Mouse (Mus musculus) liver, embryonic 11.5 days (tissue): ENCODE measurements around the gene Gm42421. TPM values are rescaled to one million over a fixed set of nuclear protein-coding genes. Genes with fewer than 3 reads are reported as not detected.

Experiments
- ATAC-seq: fragments of 200-750 bp; cut with Nextera tagmentation; replicated peaks from 2 replicates; pipeline ENCODE4 v1.8.0; 2017; ENCODE audit warnings: moderate number of reproducible peaks, mild to moderate bottlenecking, moderate TSS enrichment, moderate library complexity; ENCODE audit not compliant: low FRiP score
- DNase-seq: peaks from one replicate; pipeline ENCODE4 v3.0.0-alpha.2; 2017; ENCODE audit warnings: low spot score
- H3K27ac ChIP-seq: fragments of 300-500 bp; sonication (generic); 2 replicates; pipeline ENCODE4 v1.5.1; 2014; ENCODE audit warnings: mild to moderate bottlenecking, low read depth, low read length, control low read depth
- H3K27me3 ChIP-seq: fragments of 300-500 bp; sonication (generic); replicated peaks from 2 replicates; pipeline ENCODE4 v1.6.1; 2014; ENCODE audit warnings: low read length, mixed read lengths; ENCODE audit not compliant: control insufficient read depth, insufficient read depth
- H3K36me3 ChIP-seq: fragments of 300-500 bp; sonication (generic); 2 replicates; pipeline ENCODE4 v1.6.1; 2014; ENCODE audit warnings: mild to moderate bottlenecking, low read length, moderate library complexity, mixed read lengths; ENCODE audit not compliant: control insufficient read depth, insufficient read depth
- H3K4me1 ChIP-seq: fragments of 300-500 bp; sonication (generic); replicated peaks from 2 replicates; pipeline ENCODE4 v1.6.1; 2014; ENCODE audit warnings: low read length, mixed read lengths; ENCODE audit not compliant: control insufficient read depth, insufficient read depth
- H3K4me2 ChIP-seq: fragments of 300-500 bp; sonication (generic); 2 replicates; pipeline ENCODE4 v1.6.1; 2014; ENCODE audit warnings: mild to moderate bottlenecking, control low read depth, moderate library complexity
- H3K4me3 ChIP-seq: fragments of 300-500 bp; sonication (generic); 2 replicates; pipeline ENCODE4 v1.5.1; 2014; ENCODE audit warnings: low read depth, low read length, control low read depth
- H3K9ac ChIP-seq: fragments of 300-500 bp; sonication (generic); 2 replicates; pipeline ENCODE4 v1.6.1; 2014; ENCODE audit warnings: low read depth, low read length, control low read depth
- H3K9me3 ChIP-seq: fragments of 300-500 bp; sonication (generic); 2 replicates; pipeline ENCODE4 v1.6.1; 2016; ENCODE audit warnings: low read length, inconsistent platforms, mixed read lengths; ENCODE audit not compliant: control insufficient read depth
- WGBS: fragments of 180-500 bp; shearing (Covaris S2); extraction: QIAGEN DNeasy Blood & Tissue Kit; methylation state at CpG from one replicate; pipeline ENCODE4 v1.1.7; 2014; 5-methylcytosine and 5-hydroxymethylcytosine counted together
- polyA plus RNA-seq: library from polyadenylated mRNA; unstranded; fragments of >200 nt; fragmentation: Nextera tagmentation; extraction: Ambion mirVana; gene quantifications from 2 replicates; pipeline ENCODE4 v1.2.1, GENCODE M21; 2014

The Gm42421 gene
- polyA plus RNA-seq, 1 experiment from 2014 or later: 0.41 TPM

DNA sequence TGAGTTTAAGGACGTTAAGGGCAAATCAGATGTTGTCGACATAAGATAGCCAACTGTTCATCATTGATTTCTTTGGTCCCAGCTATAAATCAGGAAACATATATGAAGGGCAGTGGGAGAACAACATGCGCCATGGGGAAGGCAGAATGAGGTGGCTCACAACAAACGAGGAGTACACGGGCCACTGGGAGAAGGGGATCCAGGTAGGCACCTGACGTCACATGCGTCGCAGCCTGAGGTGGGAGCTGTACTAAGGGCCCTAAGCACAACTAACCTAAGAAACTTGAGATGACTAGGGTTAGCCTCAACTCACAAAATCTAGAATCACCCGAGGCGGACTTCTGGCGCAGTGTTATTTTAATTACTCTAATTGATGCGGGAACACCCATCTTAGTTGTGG is 20.4 kb downstream of the Gm42421 start:
- H3K4me1 ChIP-seq: no peaks in the 10 kb centered on the region
- no peak overlapping the region for H3K27ac ChIP-seq
- 86% methylated on average over 12 of the region's 12 CpGs for WGBS
- no peaks in the 10 kb centered on the region for H3K9me3 ChIP-seq
- H3K4me3 ChIP-seq: no peak overlapping the region
- no peak for DNase-seq
- H3K9ac ChIP-seq: no peak overlapping the region
- H3K36me3 ChIP-seq: no peaks in the 10 kb centered on the region
- no peaks in the 10 kb centered on the region for H3K27me3 ChIP-seq
- H3K4me2 ChIP-seq: no peak overlapping the region
- no peak for ATAC-seq

DNA sequence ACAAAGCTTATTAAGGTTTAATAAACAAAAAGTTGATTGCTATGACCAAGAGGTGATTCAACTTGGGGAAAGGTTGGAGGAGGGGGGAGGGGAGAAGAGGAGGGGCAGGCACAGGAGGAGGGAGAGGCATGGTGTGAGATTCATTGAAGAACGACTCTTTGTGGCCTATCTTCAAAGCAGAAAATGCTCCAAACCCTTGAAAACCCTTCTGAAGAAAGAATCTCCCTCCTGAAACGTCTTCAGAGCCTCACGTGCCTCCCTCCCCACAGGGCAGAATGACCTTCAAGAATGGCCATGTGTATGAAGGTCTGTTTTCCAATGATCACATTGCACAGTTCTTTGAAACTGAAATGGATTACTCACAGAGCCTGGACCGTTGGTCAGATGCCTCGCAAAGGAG is 22.0 kb downstream of the Gm42421 start:
- Histone ChIP-seq H3K27me3 (no peaks in the 10 kb centered on the region), H3K36me3 (no peaks in the 10 kb centered on the region), H3K4me3 (no peak overlapping the region), H3K9ac (no peak overlapping the region), H3K27ac (no peak overlapping the region), H3K4me1 (no peaks in the 10 kb centered on the region), H3K9me3 (no peaks in the 10 kb centered on the region), H3K4me2 (no peak overlapping the region)
- 40% methylated on average over 5 of the region's 5 CpGs for WGBS
- no peak for DNase-seq
- ATAC-seq: no peak

DNA sequence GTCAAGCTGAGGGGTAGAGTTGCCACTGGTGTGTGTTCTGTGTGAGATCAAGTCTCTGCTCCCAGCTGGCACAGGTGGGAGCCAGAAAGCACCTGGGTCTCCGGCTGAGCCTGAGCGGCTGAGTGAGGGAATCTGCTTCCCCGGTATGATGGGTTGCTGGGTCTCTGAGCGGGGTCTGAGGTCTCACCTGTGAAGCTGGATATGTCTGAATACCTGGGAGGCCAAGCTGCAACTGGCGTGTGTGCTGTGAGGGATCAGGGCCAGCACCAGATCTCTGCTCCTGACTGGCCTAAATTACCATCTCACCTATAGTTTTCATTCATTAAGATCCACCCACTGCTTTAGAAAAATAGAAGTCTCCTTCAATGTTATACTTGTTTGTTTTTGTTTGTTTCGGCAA is 29.1 kb downstream of the Gm42421 start:
- no peak overlapping the region for H3K9ac ChIP-seq
- ATAC-seq (no peak), DNase-seq (no peak)
- no peaks in the 10 kb centered on the region for H3K36me3 ChIP-seq
- H3K27ac ChIP-seq: no peak overlapping the region
- WGBS: 81% methylated on average over 6 of the region's 6 CpGs
- H3K4me2 ChIP-seq: no peak overlapping the region
- no peaks in the 10 kb centered on the region for H3K4me1 ChIP-seq
- no peaks in the 10 kb centered on the region for H3K9me3 ChIP-seq
- no peaks in the 10 kb centered on the region for H3K27me3 ChIP-seq
- no peak overlapping the region for H3K4me3 ChIP-seq

DNA sequence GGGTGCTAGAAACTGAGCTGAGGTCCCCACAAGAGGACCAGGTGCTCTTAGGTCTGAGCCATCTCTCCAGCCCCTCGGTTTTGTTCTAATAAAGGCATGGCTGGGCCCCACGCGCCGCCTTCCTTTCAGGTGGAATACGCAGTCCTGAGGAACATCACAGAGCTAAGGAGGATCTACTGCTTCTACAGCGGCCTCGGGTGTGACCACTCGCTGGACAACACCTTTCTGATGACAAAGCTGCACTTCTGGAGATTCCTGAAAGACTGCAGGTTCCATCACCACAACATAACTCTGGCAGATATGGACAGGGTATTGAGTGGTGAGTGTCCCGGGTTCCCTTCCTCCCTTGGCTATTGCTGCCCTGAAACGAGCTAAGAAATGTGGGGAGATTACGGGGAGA is 31.6 kb downstream of the Gm42421 start:
- WGBS: 87% methylated on average over 11 of the region's 11 CpGs
- DNase-seq: no peak
- no peak overlapping the region for H3K4me2 ChIP-seq

GRCm38 (mm10) chr5:143961176-143961575 is 33.2 kb downstream of the Gm42421 start:
- Histone ChIP-seq H3K27ac (no peak overlapping the region), H3K36me3 (no peaks in the 10 kb centered on the region), H3K4me1 (no peaks in the 10 kb centered on the region), H3K4me2 (no peak overlapping the region), H3K9me3 (no peaks in the 10 kb centered on the region), H3K27me3 (no peaks in the 10 kb centered on the region), H3K4me3 (no peak overlapping the region), H3K9ac (no peak overlapping the region)
- 83% methylated on average over 8 of the region's 8 CpGs for WGBS
- no peak for DNase-seq
- no peak for ATAC-seq

More for the DNA sequence above, 31.6 kb downstream of the Gm42421 start:
- H3K27me3 ChIP-seq: no peaks in the 10 kb centered on the region
- no peak for ATAC-seq
- H3K36me3 ChIP-seq: no peaks in the 10 kb centered on the region
- no peaks in the 10 kb centered on the region for H3K4me1 ChIP-seq
- no peak overlapping the region for H3K4me3 ChIP-seq
- no peaks in the 10 kb centered on the region for H3K9me3 ChIP-seq
- H3K9ac ChIP-seq: no peak overlapping the region
- no peak overlapping the region for H3K27ac ChIP-seq

DNA sequence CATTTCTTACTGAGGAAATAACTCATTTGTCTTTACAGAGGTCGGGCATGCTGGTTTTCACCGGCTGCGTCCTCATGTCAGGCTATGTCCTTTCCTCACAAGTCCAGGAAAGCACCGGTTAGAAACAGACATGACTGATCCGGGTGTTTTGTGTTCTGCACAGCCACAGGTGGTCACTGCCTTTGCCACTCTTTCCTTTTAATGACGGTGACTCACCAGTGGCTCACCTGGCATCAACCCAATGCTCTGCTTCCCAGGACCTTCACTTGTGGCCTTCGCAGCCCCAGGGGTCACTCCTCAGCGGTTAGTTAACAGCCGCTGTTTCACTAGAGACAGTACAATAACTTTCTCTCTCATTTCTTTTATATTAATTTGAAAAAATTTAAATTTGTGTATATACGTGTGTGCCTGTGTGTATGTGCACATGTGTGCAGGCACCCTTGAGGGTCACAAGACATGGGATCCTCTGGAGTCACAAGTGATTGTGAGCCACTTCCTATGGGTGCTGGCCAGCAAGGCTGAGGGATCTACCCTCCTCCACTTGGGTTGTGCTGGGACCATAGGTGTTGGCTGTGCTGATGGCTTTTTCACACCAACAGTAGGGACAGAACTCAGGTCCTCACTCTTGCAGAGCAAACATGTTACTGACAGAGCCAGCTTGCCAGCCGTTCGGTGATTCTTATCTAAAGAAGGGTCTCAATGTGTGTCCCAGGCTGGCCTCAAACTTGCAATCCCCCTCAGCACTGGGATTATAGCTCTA is 37.8 kb downstream of the Gm42421 start:
- Histone ChIP-seq H3K27me3 (no peaks in the 10 kb centered on the region), H3K9ac (no peak overlapping the region), H3K27ac (no peak overlapping the region), H3K9me3 (no peaks in the 10 kb centered on the region), H3K4me3 (no peak overlapping the region), H3K36me3 (no peaks in the 10 kb centered on the region), H3K4me2 (no peak overlapping the region), H3K4me1 (no peaks in the 10 kb centered on the region)
- ATAC-seq: no peak
- no peak for DNase-seq
- WGBS: 77% methylated on average over 12 of the region's 12 CpGs

GRCm38 (mm10) chr5:143966671-143967070 is 38.7 kb downstream of the Gm42421 start:
- DNase-seq: no peak
- no peak for ATAC-seq

GRCm38 (mm10) chr5:143972628-143973027 is 44.7 kb downstream of the Gm42421 start:
- Histone ChIP-seq H3K9me3 (no peaks in the 10 kb centered on the region), H3K36me3 (no peaks in the 10 kb centered on the region), H3K27ac (no peak overlapping the region), H3K27me3 (no peaks in the 10 kb centered on the region), H3K4me2 (no peak overlapping the region), H3K9ac (no peak overlapping the region), H3K4me3 (no peak overlapping the region), H3K4me1 (peaks cover 25% of the 10 kb centered on the region)
- WGBS: 24% methylated on average over 3 of the region's 3 CpGs
- ATAC-seq: no peak
- no peak for DNase-seq

More at GRCm38 (mm10) chr5:143966671-143967070, 38.7 kb downstream of the Gm42421 start:
- Histone ChIP-seq H3K4me1 (no peaks in the 10 kb centered on the region), H3K27me3 (no peaks in the 10 kb centered on the region), H3K4me2 (no peak overlapping the region), H3K36me3 (no peaks in the 10 kb centered on the region), H3K9ac (no peak overlapping the region), H3K27ac (no peak overlapping the region), H3K9me3 (no peaks in the 10 kb centered on the region), H3K4me3 (no peak overlapping the region)
- WGBS: 86% methylated on average over 12 of the region's 12 CpGs

DNA sequence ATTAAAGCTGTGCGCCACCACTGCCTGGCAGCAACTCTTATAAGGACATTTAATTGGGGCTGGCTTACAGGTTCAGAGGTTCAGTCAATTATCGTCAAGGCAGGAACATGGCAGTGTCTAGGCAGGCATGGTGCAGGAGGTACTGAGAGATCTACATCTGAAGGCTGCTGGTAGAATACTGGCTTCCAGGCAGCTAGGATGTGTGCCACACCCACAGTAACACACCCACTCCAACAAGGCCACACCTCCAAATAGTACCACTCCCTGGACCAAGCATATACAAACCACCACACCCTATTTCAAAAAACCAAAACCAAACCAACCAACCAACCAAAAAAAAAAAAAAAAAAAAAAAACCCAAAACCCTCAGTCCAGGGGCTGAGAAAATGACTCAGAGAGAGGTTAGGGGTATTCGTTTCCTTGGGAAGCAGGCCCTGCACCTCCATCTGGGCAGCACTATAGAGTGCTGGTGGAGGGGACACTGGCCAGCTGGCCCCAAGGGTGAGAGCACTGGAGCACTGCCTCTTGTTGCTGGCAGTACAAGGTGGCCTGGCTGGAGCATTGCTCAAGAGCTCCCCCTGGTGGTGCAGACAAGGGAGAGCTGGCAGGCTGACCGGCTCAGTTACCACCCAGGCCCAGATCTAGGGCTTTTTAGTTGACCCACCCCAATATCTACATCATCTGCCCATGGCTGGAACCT is 47.1 kb downstream of the Gm42421 start:
- Histone ChIP-seq H3K4me3 (no peak overlapping the region), H3K27me3 (no peaks in the 10 kb centered on the region), H3K9me3 (no peaks in the 10 kb centered on the region), H3K4me2 (no peak overlapping the region), H3K4me1 (peaks cover 25% of the 10 kb centered on the region), H3K36me3 (no peaks in the 10 kb centered on the region), H3K27ac (0 out of 2 replicates have a peak overlapping the region, but pooled peaks have one; percentile 13), H3K9ac (no peak overlapping the region)
- ATAC-seq: peak; percentile 74
- 45% methylated on average over 4 of the region's 4 CpGs for WGBS
- peak; percentile 78 for DNase-seq
